Mouse (Mus musculus) kidney, embryonic 14.5 days (tissue): Measurements from ENCODE around the gene Vezt. TPM values are rescaled to one million over a fixed set of nuclear protein-coding genes. Genes with fewer than 3 reads are reported as not detected.
A peak's percentile ranks its signal among the peaks of the same experiment; 100 is the strongest.

ENCODE experiments used
- microRNA counts: library from miRNA; unstranded; fragments of <30 nt; microRNA quantifications from one replicate; lab custom pipeline; 2017
- microRNA-seq: library from miRNA; unstranded; fragments of <30 nt; microRNA quantifications from one replicate; pipeline ENCODE4, GENCODE M21; 2016
- polyA plus RNA-seq: library from polyadenylated mRNA; unstranded; fragments of >200 nt; fragmentation: Nextera tagmentation; extraction: Ambion mirVana; gene quantifications from 2 replicates; pipeline ENCODE4 v1.2.1, GENCODE M21; 2014

Gene Vezt
- polyA plus RNA-seq, 1 experiment from 2014 or later, result 23.8 TPM

MicroRNAs within 50 kb of the gene (microRNA counts, 519-probe panel; counts per million panel counts)
- microRNA mmu-miR-331-3p (lab: Ali Mortazavi, UCI) (5,252 counts per million, percentile 46 among the panel's probes with 10 or more counts), microRNA mmu-miR-331-5p (lab: Ali Mortazavi, UCI) (not detected)

Small RNA genes within 50 kb of the gene (microRNA-seq; reads per million reads assigned to microRNA genes)
- gene Mir331, result 98.9 reads per million, percentile 54 among the genes with 10 or more reads in this experiment

Other genes starting within 250 kb of the Vezt start
- gene Usp44, start 204.3 kb downstream of the Vezt start, polyA plus RNA-seq, result 1.1 and 1.4 TPM in 2 replicates
- gene Metap2, start 138.7 kb downstream of the Vezt start, polyA plus RNA-seq, result 212 and 221 TPM in 2 replicates
- gene Fgd6, start 184 bp upstream of the Vezt start, polyA plus RNA-seq, result 3.0 and 4.3 TPM in 2 replicates
- 8.0 and 10.7 TPM in 2 replicates for gene Nr2c1, start 112.2 kb upstream of the Vezt start, polyA plus RNA-seq
- gene Ndufa12, start 162.9 kb upstream of the Vezt start, polyA plus RNA-seq, result 526 and 667 TPM in 2 replicates